Mouse (Mus musculus) hematopoietic stem cell, adult 5-6 weeks (primary cell): ENCODE measurements at regions not wholly inside any gene's neighbourhood (a gene's known extent, or its start where the extent isn't known, plus 50 kb on each side); places are given as distances from the start of the nearest gene placed in this dataset.
"Not testable (repeated sequence)": the region's sequence is repeated elsewhere in the genome, so short reads cannot be mapped to it uniquely, and the experiment has no call there.

Experiments
- ATAC-seq, 2 experiments: fragments of 125-278 bp in 1 of 2; replicated peaks in 1 of 2; 2 replicates each; pipeline ENCODE4 v1.8.0; 2016 to 2017; ENCODE audit warnings: inconsistent platforms in 2 of 2, mild to moderate bottlenecking in 2 of 2, moderate number of reproducible peaks in 2 of 2, low read depth in 1 of 2, moderate TSS enrichment in 1 of 2; ENCODE audit not compliant: low FRiP score in 2 of 2, poor library complexity in 2 of 2, severe bottlenecking in 2 of 2, insufficient read depth in 1 of 2, low TSS enrichment in 1 of 2

DNA sequence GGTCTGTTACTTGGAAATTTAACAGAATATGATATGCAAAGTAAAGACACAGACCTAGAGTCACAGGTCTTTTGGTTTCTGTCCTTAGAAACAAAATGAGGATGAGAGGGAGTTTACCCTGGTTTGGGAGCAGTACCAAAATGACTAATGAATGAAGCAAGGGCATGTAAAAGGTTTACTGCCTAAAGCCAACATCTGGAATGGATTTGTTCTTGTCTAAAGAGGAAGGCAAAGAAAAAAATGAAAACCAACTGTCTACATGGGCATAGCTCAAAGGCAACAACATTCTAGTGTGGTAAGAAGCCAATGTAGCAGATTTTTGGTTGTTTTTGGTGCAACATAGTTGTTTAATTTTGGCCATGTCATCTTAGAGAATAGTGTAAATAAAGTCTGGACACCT, 203.5 kb upstream of the Diaph2 start:
- ATAC-seq, result no peak

DNA sequence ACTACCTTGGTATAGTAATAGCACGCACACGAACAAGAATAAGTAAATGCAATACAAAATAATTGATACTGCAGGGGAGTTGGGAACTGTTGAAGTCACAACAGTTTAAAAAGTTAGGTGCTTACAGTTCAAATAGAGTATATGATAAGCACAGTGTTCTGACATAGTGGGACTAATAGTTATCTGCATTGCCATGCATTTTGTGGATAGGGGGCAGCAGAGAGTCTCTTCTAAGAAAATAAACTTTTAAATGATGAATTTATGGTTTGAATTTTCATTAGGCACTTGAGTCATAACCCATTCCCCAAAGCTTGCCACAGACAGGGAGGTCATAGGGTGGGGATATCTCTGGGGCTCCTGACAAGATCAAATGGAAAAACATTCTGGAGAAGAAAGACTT, 201.9 kb upstream of the Diaph2 start:
- ATAC-seq, result no peak

DNA sequence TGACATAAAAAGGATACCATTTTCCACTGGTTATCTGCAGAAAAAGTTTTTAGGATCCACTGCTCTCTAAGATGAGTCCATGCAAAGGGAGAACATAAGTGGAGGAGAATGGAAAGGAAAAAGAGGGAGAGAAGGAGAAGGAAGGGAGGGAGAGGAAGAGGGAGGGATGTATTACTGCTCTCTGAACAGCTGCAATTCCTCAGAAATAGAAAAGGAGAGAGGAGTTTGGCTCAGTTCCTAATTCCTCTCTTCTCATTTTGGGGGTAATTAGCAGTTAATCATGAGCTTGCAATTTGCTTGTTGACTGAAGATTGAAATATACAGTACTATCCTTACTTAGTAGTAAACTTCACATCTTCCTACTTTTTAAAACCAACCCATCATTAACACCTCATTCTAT, 193.5 kb upstream of the Diaph2 start:
- no peak for ATAC-seq

DNA sequence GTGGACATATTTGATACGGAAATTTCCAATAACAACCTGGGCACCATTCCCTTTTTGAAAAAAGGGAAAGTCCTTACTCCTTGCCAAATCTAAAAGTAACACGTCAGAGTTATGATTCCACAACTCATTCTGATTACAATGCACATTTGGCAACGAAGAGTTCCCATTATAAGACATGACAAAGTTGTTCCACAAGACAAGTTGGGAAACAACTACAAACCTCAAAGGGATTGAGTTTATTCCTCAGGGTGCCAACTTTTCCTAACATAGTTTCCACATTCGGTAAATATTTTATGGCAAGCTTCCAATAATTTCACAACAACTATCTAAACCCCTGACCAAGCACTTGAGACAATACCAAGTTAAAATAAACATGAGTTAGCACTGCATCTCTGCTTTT, 150.1 kb upstream of the Diaph2 start:
- ATAC-seq, result no peak

- no peak for ATAC-seq
Observed at GRCm38 (mm10) chrX:129607842-129608241, 141.7 kb upstream of the Diaph2 start.

DNA sequence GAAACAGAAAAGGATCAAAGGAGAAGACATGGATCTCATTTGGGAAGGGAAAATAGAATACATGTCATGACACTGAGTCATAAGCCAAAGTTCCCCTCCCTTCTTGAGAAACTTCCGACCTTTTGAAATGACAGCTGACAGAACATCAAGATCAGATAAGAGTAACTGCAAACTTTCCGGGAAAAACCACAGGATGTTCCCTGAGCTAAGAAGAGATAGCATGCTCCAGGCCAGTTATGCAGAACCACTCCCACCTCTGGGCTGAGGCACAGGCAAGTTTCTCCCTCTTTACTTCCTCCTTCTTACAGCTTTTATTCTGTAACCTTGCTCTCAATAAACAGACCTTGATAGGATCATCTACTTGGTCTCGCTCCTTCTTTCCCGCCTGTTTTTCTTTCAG, 138.0 kb upstream of the Diaph2 start:
- not testable (repeated sequence) for ATAC-seq

GRCm38 (mm10) chrX:129637016-129637415, 112.5 kb upstream of the Diaph2 start:
- ATAC-seq, result no peak

DNA sequence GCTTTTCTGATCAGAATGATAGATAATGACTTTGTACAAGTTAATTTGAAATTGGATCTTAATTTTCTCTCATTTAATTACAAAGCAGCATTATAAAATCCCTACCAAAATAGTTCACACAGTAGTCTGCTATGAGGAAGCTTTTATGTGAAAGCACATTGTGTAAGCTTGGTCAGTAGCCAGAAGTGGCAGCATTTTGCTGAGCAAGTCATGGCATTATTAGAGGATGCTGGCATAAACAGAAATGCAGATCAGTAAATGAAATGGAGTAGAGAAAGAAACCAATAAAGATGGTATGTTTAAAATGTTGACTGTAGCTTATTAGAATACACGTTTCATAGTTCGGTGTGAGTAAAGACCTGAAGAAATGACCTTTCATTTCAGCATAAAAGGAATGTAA, 104.4 kb upstream of the Diaph2 start:
- no peak for ATAC-seq

- ATAC-seq, result no peak
Observed at GRCm38 (mm10) chrX:129656906-129657305, 92.6 kb upstream of the Diaph2 start.

GRCm38 (mm10) chrX:129690677-129691076, 58.9 kb upstream of the Diaph2 start:
- peak; percentile 87 to 93 for ATAC-seq
